Mouse (Mus musculus) cerebellum, adult 2 months (tissue): ENCODE measurements around the gene Lst1. TPM values are rescaled to one million over a fixed set of nuclear protein-coding genes. Genes with fewer than 3 reads are reported as not detected.
A peak's percentile ranks its signal among the peaks of the same experiment; 100 is the strongest.

Experiments used
- DNase-seq, 2 experiments: peaks; one replicate each; pipeline ENCODE4 v3.0.0; 2021
- H3K27ac ChIP-seq: fragments of 200-500 bp; 2 replicates; pipeline ENCODE4 v1.5.1; 2012; ENCODE audit warnings: low read length, control low read depth, inconsistent platforms; ENCODE audit not compliant: insufficient read depth
- H3K27me3 ChIP-seq: fragments of 200-500 bp; 2 replicates; pipeline ENCODE4 v1.6.1; 2012; ENCODE audit warnings: inconsistent platforms, mild to moderate bottlenecking, low read length, moderate library complexity; ENCODE audit not compliant: control insufficient read depth, insufficient read depth
- H3K4me1 ChIP-seq: fragments of 200-500 bp; 2 replicates; pipeline ENCODE4 v1.6.1; 2011; ENCODE audit warnings: low read length; ENCODE audit not compliant: control insufficient read depth, insufficient read depth
- H3K4me3 ChIP-seq: fragments of 200-500 bp; replicated peaks from 2 replicates; pipeline ENCODE3; 2011; ENCODE audit warnings: mild to moderate bottlenecking, low read depth, low read length, control low read depth; ENCODE audit not compliant: insufficient read depth
- CTCF ChIP-seq: fragments of 200-500 bp; IDR thresholded peaks from 2 replicates; pipeline ENCODE4 v1.5.1; 2011; ENCODE audit warnings: low read depth, mild to moderate bottlenecking, control low read depth, low read length, moderate library complexity, borderline replicate concordance; ENCODE audit not compliant: insufficient read depth
- POLR2A ChIP-seq: fragments of 200-500 bp; IDR thresholded peaks from 2 replicates; pipeline ENCODE4 v1.6.1; 2011; ENCODE audit warnings: low read length, control low read depth, borderline replicate concordance; ENCODE audit not compliant: insufficient read depth
- WGBS: fragments of 180-500 bp; shearing (Covaris S2); methylation state at CpG from one replicate; pipeline ENCODE4 v1.1.7; 2018; 5-methylcytosine and 5-hydroxymethylcytosine counted together
- polyA plus RNA-seq: library from polyadenylated mRNA; depleted of rRNA; stranded (reverse); fragments of >200 nt; gene quantifications from 2 replicates; pipeline ENCODE4 v1.2.3, GENCODE M21; 2012

The Lst1 gene
- polyA plus RNA-seq, 1 experiment = 3.2 TPM

GRCm38 (mm10) chr17:35189186-35189585 lies 947 bp upstream of the Lst1 start:
- no peak for DNase-seq

GRCm38 (mm10) chr17:35187345-35187744 lies 894 bp downstream of the Lst1 start:
- H3K27me3 ChIP-seq = no peaks in the 10 kb centered on the region
- H3K27ac ChIP-seq = no peak overlapping the region
- 72% methylated on average over 4 of the region's 4 CpGs for WGBS
- no peaks in the 10 kb centered on the region for H3K4me1 ChIP-seq
- H3K4me3 ChIP-seq = no peak overlapping the region
- TF ChIP-seq POLR2A (no peak), CTCF (no peak)
- no peak for DNase-seq

More at GRCm38 (mm10) chr17:35189186-35189585, 947 bp upstream of the Lst1 start:
- WGBS = 66% methylated on average over 1 of the region's 1 CpGs
- H3K4me3 ChIP-seq = no peak overlapping the region
- no peaks in the 10 kb centered on the region for H3K27me3 ChIP-seq
- no peaks in the 10 kb centered on the region for H3K4me1 ChIP-seq
- TF ChIP-seq CTCF (no peak), POLR2A (no peak)
- H3K27ac ChIP-seq = no peak overlapping the region

- TF ChIP-seq CTCF (no peak), POLR2A (no peak)
- H3K27ac ChIP-seq = no peak overlapping the region
- DNase-seq = no peak
- H3K27me3 ChIP-seq = no peaks in the 10 kb centered on the region
- no peaks in the 10 kb centered on the region for H3K4me1 ChIP-seq
- H3K4me3 ChIP-seq = no peak overlapping the region
- 2% methylated on average over 4 of the region's 4 CpGs for WGBS
Observed at GRCm38 (mm10) chr17:35186681-35187080, 1.6 kb downstream of the Lst1 start.

GRCm38 (mm10) chr17:35185639-35186611 lies 2.3 kb downstream of the Lst1 start:
- no peak for DNase-seq
- no peak for TF ChIP-seq CTCF
- no peak for TF ChIP-seq POLR2A
- no peaks in the 10 kb centered on the region for H3K27me3 ChIP-seq
- H3K4me3 ChIP-seq = peak overlapping the region; percentile 26
- H3K27ac ChIP-seq = no peak overlapping the region
- WGBS = 4% methylated on average over 17 of the region's 18 CpGs
- H3K4me1 ChIP-seq = no peaks in the 10 kb centered on the region

GRCm38 (mm10) chr17:35180093-35180492 lies 8.1 kb downstream of the Lst1 start:
- H3K4me3 ChIP-seq = no peak overlapping the region
- DNase-seq = no peak
- H3K27ac ChIP-seq = no peak overlapping the region
- H3K4me1 ChIP-seq = no peaks in the 10 kb centered on the region
- TF ChIP-seq POLR2A = no peak
- TF ChIP-seq CTCF = no peak
- no peaks in the 10 kb centered on the region for H3K27me3 ChIP-seq
- WGBS = 81% methylated on average over 5 of the region's 5 CpGs

GRCm38 (mm10) chr17:35178528-35178927 lies 9.7 kb downstream of the Lst1 start:
- Histone ChIP-seq H3K27ac (no peak overlapping the region), H3K4me1 (no peaks in the 10 kb centered on the region), H3K27me3 (no peaks in the 10 kb centered on the region), H3K4me3 (no peak overlapping the region)
- TF ChIP-seq CTCF (peak; percentile 77), POLR2A (no peak)
- no peak for DNase-seq
- WGBS = 27% methylated on average over 5 of the region's 5 CpGs

- Histone ChIP-seq H3K4me3 (no peak within 1 kb of the TSS), H3K27me3 (no peaks in the 10 kb centered on the region), H3K27ac (no peak within 1 kb of the TSS), H3K4me1 (no peaks in the 10 kb centered on the region)
- no peak for TF ChIP-seq POLR2A
- no peak for TF ChIP-seq CTCF
- DNase-seq = no peak
- WGBS = 46% methylated on average over 2 of the region's 2 CpGs
Observed at GRCm38 (mm10) chr17:35175968-35176367, 12.3 kb downstream of the Lst1 start, which contains the start of gene Aif1. Gene Aif1, minus strand, starts transcription at chr17:35176068.

GRCm38 (mm10) chr17:35175382-35175781 lies 12.9 kb downstream of the Lst1 start:
- DNase-seq = no peak
- Histone ChIP-seq H3K27ac (no peak overlapping the region), H3K4me3 (no peak overlapping the region), H3K4me1 (no peaks in the 10 kb centered on the region), H3K27me3 (no peaks in the 10 kb centered on the region)
- 67% methylated on average over 6 of the region's 6 CpGs for WGBS
- TF ChIP-seq POLR2A = no peak
- no peak for TF ChIP-seq CTCF
